Mouse (Mus musculus) forebrain, embryonic 15.5 days (tissue): ENCODE measurements around the gene E2f6. TPM values are rescaled to one million over a fixed set of nuclear protein-coding genes. Genes with fewer than 3 reads are reported as not detected.

Experiments
- ATAC-seq: fragments of 200-750 bp; cut with Nextera tagmentation; replicated peaks from 2 replicates; pipeline ENCODE4 v1.8.0; 2017; ENCODE audit warnings: mild to moderate bottlenecking, moderate TSS enrichment, moderate library complexity
- H3K27ac ChIP-seq: fragments of 300-500 bp; sonication (generic); replicated peaks from 2 replicates; pipeline ENCODE4 v1.5.1; 2015; ENCODE audit warnings: mild to moderate bottlenecking, inconsistent platforms
- H3K27me3 ChIP-seq: fragments of 300-500 bp; sonication (generic); 2 replicates; pipeline ENCODE4 v1.6.1; 2015; ENCODE audit warnings: inconsistent platforms
- H3K36me3 ChIP-seq: fragments of 300-500 bp; sonication (generic); 2 replicates; pipeline ENCODE4 v1.6.1; 2015; ENCODE audit warnings: mild to moderate bottlenecking, inconsistent platforms
- H3K4me1 ChIP-seq: fragments of 300-500 bp; sonication (generic); 2 replicates; pipeline ENCODE4 v1.6.1; 2015; ENCODE audit warnings: inconsistent platforms
- H3K4me2 ChIP-seq: fragments of 300-500 bp; sonication (generic); replicated peaks from 2 replicates; pipeline ENCODE4 v1.6.1; 2015; ENCODE audit warnings: mild to moderate bottlenecking, inconsistent platforms
- H3K4me3 ChIP-seq: fragments of 300-500 bp; sonication (generic); 2 replicates; pipeline ENCODE4 v1.5.1; 2015; ENCODE audit warnings: mild to moderate bottlenecking, inconsistent platforms
- H3K9ac ChIP-seq: fragments of 300-500 bp; sonication (generic); replicated peaks from 2 replicates; pipeline ENCODE4 v1.6.1; 2015; ENCODE audit warnings: mild to moderate bottlenecking, inconsistent platforms
- H3K9me3 ChIP-seq: fragments of 300-500 bp; sonication (generic); 2 replicates; pipeline ENCODE4 v1.6.1; 2016; ENCODE audit warnings: inconsistent platforms
- WGBS: fragments of 180-500 bp; shearing (Covaris S2); methylation state at CpG from one replicate; pipeline ENCODE4 v1.1.7; 2015; ENCODE audit warnings: mixed read lengths; 5-methylcytosine and 5-hydroxymethylcytosine counted together
- polyA plus RNA-seq: library from polyadenylated mRNA; unstranded; fragments of >200 nt; fragmentation: Nextera tagmentation; extraction: Ambion mirVana; gene quantifications from 2 replicates; pipeline ENCODE4 v1.2.1, GENCODE M21; 2015

The E2f6 gene
- polyA plus RNA-seq, 1 experiment from 2014 or later, result 33.2 TPM

- Histone ChIP-seq H3K9me3 (no peaks in the 10 kb centered on the region), H3K4me2 (no peak overlapping the region), H3K36me3 (no peaks in the 10 kb centered on the region), H3K27me3 (no peaks in the 10 kb centered on the region), H3K4me3 (no peak overlapping the region), H3K9ac (no peak overlapping the region), H3K4me1 (peaks cover 12% of the 10 kb centered on the region; the same call in 1 of the 2 replicates), H3K27ac (peak overlapping the region; percentile 22; the same call in 1 of the 2 replicates)
- 0 out of 2 replicates have a peak, but pooled peaks have one; percentile 39 for ATAC-seq
- 63% methylated on average over 8 of the region's 8 CpGs for WGBS
These were observed 59.8 kb downstream of the E2f6 start for GRCm38 (mm10) chr12:16870405-16871068.

GRCm38 (mm10) chr12:16872006-16872405, 61.2 kb downstream of the E2f6 start:
- Histone ChIP-seq H3K9me3 (no peaks in the 10 kb centered on the region), H3K36me3 (no peaks in the 10 kb centered on the region), H3K27ac (no peak overlapping the region), H3K4me1 (peaks cover 12% of the 10 kb centered on the region; the same call in 1 of the 2 replicates), H3K9ac (no peak overlapping the region), H3K27me3 (no peaks in the 10 kb centered on the region), H3K4me3 (no peak overlapping the region), H3K4me2 (no peak overlapping the region)
- WGBS, result 87% methylated on average over 1 of the region's 1 CpGs
- ATAC-seq, result no peak

- H3K4me2 ChIP-seq, result no peak overlapping the region
- H3K9me3 ChIP-seq, result no peaks in the 10 kb centered on the region
- no peaks in the 10 kb centered on the region for H3K27me3 ChIP-seq
- 90% methylated on average over 7 of the region's 7 CpGs for WGBS
- peaks cover 12% of the 10 kb centered on the region; the same call in 1 of the 2 replicates for H3K4me1 ChIP-seq
- no peak for ATAC-seq
- H3K36me3 ChIP-seq, result no peaks in the 10 kb centered on the region
- no peak overlapping the region for H3K27ac ChIP-seq
- no peak overlapping the region for H3K9ac ChIP-seq
- H3K4me3 ChIP-seq, result no peak overlapping the region
These were observed 62.2 kb downstream of the E2f6 start for GRCm38 (mm10) chr12:16872926-16873464.

- no peak overlapping the region for H3K4me2 ChIP-seq
- H3K9ac ChIP-seq, result no peak overlapping the region
- WGBS, result 76% methylated on average over 7 of the region's 7 CpGs
- H3K4me3 ChIP-seq, result no peak overlapping the region
- H3K36me3 ChIP-seq, result no peaks in the 10 kb centered on the region
- ATAC-seq, result no peak
- no peak overlapping the region for H3K27ac ChIP-seq
- peaks cover 12% of the 10 kb centered on the region; the same call in 1 of the 2 replicates for H3K4me1 ChIP-seq
- H3K9me3 ChIP-seq, result no peaks in the 10 kb centered on the region
- H3K27me3 ChIP-seq, result no peaks in the 10 kb centered on the region
These were observed 62.8 kb downstream of the E2f6 start for GRCm38 (mm10) chr12:16873549-16873948.

- H3K9ac ChIP-seq, result no peak overlapping the region
- no peaks in the 10 kb centered on the region for H3K9me3 ChIP-seq
- no peaks in the 10 kb centered on the region for H3K36me3 ChIP-seq
- no peaks in the 10 kb centered on the region for H3K27me3 ChIP-seq
- H3K27ac ChIP-seq, result no peak overlapping the region
- 54% methylated on average over 2 of the region's 2 CpGs for WGBS
- no peak overlapping the region for H3K4me2 ChIP-seq
- ATAC-seq, result no peak
- H3K4me3 ChIP-seq, result no peak overlapping the region
- peaks cover 12% of the 10 kb centered on the region; the same call in 1 of the 2 replicates for H3K4me1 ChIP-seq
These were observed 63.3 kb downstream of the E2f6 start for GRCm38 (mm10) chr12:16874086-16874485.

GRCm38 (mm10) chr12:16875269-16875668, 64.5 kb downstream of the E2f6 start:
- Histone ChIP-seq H3K9me3 (no peaks in the 10 kb centered on the region), H3K9ac (no peak overlapping the region), H3K4me1 (peaks cover 7% of the 10 kb centered on the region; the same call in 1 of the 2 replicates), H3K27me3 (no peaks in the 10 kb centered on the region), H3K4me2 (no peak overlapping the region), H3K4me3 (no peak overlapping the region), H3K27ac (no peak overlapping the region), H3K36me3 (no peaks in the 10 kb centered on the region)
- ATAC-seq, result no peak
- 83% methylated on average over 4 of the region's 4 CpGs for WGBS

GRCm38 (mm10) chr12:16875678-16876077, 64.9 kb downstream of the E2f6 start:
- Histone ChIP-seq H3K4me3 (no peak overlapping the region), H3K27ac (no peak overlapping the region), H3K4me2 (no peak overlapping the region), H3K36me3 (no peaks in the 10 kb centered on the region), H3K9ac (no peak overlapping the region), H3K4me1 (0 out of 2 replicates have a peak, but pooled peaks cover 4% of the 10 kb centered on the region), H3K9me3 (no peaks in the 10 kb centered on the region), H3K27me3 (no peaks in the 10 kb centered on the region)
- ATAC-seq, result no peak
- 82% methylated on average over 7 of the region's 7 CpGs for WGBS

GRCm38 (mm10) chr12:16876667-16877066, 65.9 kb downstream of the E2f6 start:
- Histone ChIP-seq H3K9ac (no peak overlapping the region), H3K9me3 (no peaks in the 10 kb centered on the region), H3K4me2 (no peak overlapping the region), H3K36me3 (no peaks in the 10 kb centered on the region), H3K27me3 (no peaks in the 10 kb centered on the region), H3K27ac (no peak overlapping the region), H3K4me3 (no peak overlapping the region), H3K4me1 (0 out of 2 replicates have a peak, but pooled peaks cover 4% of the 10 kb centered on the region)
- 57% methylated on average over 3 of the region's 3 CpGs for WGBS
- no peak for ATAC-seq

GRCm38 (mm10) chr12:16877141-16877540, 66.4 kb downstream of the E2f6 start:
- Histone ChIP-seq H3K27ac (no peak overlapping the region), H3K9ac (no peak overlapping the region), H3K4me1 (0 out of 2 replicates have a peak, but pooled peaks cover 4% of the 10 kb centered on the region), H3K36me3 (no peaks in the 10 kb centered on the region), H3K27me3 (no peaks in the 10 kb centered on the region), H3K4me2 (no peak overlapping the region), H3K4me3 (no peak overlapping the region), H3K9me3 (no peaks in the 10 kb centered on the region)
- no peak for ATAC-seq
- WGBS, result 58% methylated on average over 5 of the region's 5 CpGs

GRCm38 (mm10) chr12:16877679-16878078, 66.9 kb downstream of the E2f6 start:
- Histone ChIP-seq H3K27me3 (no peaks in the 10 kb centered on the region), H3K9me3 (no peaks in the 10 kb centered on the region), H3K4me2 (no peak overlapping the region), H3K9ac (no peak overlapping the region), H3K27ac (no peak overlapping the region), H3K36me3 (no peaks in the 10 kb centered on the region), H3K4me1 (0 out of 2 replicates have a peak, but pooled peaks cover 4% of the 10 kb centered on the region), H3K4me3 (no peak overlapping the region)
- ATAC-seq, result no peak
- 47% methylated on average over 1 of the region's 1 CpGs for whole genome bisulfite sequencing

- H3K36me3 ChIP-seq, result no peaks in the 10 kb centered on the region
- H3K4me1 ChIP-seq, result 0 out of 2 replicates have a peak, but pooled peaks cover 4% of the 10 kb centered on the region
- WGBS, result 97% methylated on average over 1 of the region's 1 CpGs
- no peak for ATAC-seq
- no peak overlapping the region for H3K4me3 ChIP-seq
- no peaks in the 10 kb centered on the region for H3K9me3 ChIP-seq
- H3K9ac ChIP-seq, result no peak overlapping the region
- no peak overlapping the region for H3K27ac ChIP-seq
- H3K27me3 ChIP-seq, result no peaks in the 10 kb centered on the region
- H3K4me2 ChIP-seq, result no peak overlapping the region
These were observed 68.6 kb downstream of the E2f6 start for GRCm38 (mm10) chr12:16879369-16879768.

GRCm38 (mm10) chr12:16880077-16880476, 69.3 kb downstream of the E2f6 start:
- Histone ChIP-seq H3K4me3 (no peak overlapping the region), H3K4me1 (no peaks in the 10 kb centered on the region), H3K36me3 (no peaks in the 10 kb centered on the region), H3K9ac (no peak overlapping the region), H3K27ac (no peak overlapping the region), H3K9me3 (no peaks in the 10 kb centered on the region), H3K4me2 (no peak overlapping the region), H3K27me3 (no peaks in the 10 kb centered on the region)
- no peak for ATAC-seq
- WGBS, result 95% methylated on average over 4 of the region's 4 CpGs
